Mouse (Mus musculus) left cerebral cortex, postnatal 14 days (tissue): ENCODE measurements around the gene Smim22. TPM values are rescaled to one million over a fixed set of nuclear protein-coding genes. Genes with fewer than 3 reads are reported as not detected.
A peak's percentile ranks its signal among the peaks of the same experiment; 100 is the strongest.

ENCODE experiments used
- DNase-seq, 2 experiments: peaks; one replicate each; pipeline ENCODE4 v3.0.0; 2021 to 2022; ENCODE audit warnings: low spot score in 2 of 2, mixed read lengths in 1 of 2
- intact Hi-C: fragments of 180-260 bp; cut with DNase I; formaldehyde crosslinking; loops from one replicate; pipeline ENCODE4 v1.15.1; 2025
- total RNA-seq, 2 experiments: library from RNA; stranded (reverse); gene quantifications; 2 replicates each; pipeline ENCODE4 v1.2.3; 2021

The Smim22 gene
- total RNA-seq, 2 experiments from 2014 or later: not detected

DNA sequence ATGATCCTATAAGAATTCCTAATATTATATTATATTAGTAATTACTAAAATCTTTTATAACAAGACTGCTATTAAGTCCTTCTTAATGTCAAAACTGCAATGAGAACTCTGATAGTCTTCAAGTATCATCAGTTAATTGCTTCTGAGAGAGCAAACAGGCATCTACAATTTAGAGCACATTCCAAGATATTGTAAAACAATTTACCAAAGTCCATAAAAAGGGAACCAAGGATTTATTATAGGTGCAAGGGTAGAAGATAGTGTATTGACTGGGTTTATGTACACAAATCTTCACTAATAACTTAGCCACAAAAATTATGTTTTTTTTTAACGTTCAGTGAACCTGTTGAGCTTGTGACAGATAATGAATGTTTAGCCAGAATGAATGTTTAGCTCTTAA is 8.1 kb upstream of the Smim22 start:
- no peak for DNase-seq

DNA sequence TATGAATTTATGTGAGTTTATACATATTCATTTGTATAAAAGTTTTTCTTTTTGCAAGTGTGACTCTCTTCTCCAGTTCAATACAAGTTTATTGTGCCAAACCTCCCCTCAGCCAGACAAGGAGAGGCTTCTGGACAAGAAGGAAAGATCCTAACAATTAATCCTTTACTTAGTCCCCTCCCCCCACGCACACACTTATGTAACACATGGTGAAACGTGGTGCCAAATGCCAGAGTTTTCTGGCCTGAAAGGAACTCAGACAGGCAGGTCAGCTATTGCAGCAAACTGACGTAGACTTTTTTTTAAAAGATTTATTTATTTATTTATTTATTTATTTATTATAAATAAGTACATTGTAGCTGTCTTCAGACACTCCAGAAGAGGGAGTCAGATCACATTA is 6.5 kb upstream of the Smim22 start:
- intact Hi-C loops: no loop called here
- DNase-seq: no peak

More for the DNA sequence above, 8.1 kb upstream of the Smim22 start:
- intact Hi-C loops: no loop called here

DNA sequence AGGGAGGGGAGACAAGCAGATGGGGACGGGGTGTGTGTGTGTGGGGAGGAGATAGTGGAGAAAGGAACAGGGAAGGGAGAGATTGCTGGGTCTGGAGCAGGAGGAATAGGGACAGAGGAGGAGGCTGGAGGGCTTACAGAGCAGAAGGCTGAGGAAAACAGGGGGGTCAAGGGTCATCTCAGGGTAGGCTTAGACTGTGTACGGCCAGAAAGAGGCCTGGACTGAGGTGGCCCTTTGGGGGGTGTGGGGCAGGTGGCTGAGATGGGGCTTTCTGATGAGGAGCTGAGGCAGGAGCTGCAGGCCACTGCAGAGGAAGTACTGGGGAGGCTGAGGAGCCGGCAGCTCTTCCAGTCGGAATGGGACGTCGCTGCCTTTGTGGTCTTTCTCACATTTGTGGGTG is 404 bp downstream of the Smim22 start:
- intact Hi-C loops: no loop called here
- DNase-seq: no peak

DNA sequence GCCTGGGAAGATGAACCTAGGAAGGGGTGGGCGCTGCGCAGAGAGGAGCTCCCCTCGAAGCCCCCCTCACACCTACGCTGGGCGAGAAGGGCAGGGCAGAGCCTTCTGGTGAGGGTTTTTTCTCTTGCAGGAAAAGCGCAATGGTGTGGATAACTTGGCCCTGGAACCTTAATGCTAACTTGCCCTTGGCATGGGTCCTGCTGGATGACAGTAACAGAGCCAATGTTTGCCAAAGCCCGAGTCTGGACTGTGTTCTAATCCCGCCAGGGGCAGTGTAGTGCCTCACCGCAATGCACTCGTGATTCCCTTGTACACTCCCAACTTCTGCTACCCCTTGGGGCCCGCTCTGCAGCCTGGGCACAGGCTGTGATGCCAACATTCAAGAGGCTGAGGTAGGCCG is 988 bp downstream of the Smim22 start:
- intact Hi-C loops: no loop called here
- DNase-seq: no peak

DNA sequence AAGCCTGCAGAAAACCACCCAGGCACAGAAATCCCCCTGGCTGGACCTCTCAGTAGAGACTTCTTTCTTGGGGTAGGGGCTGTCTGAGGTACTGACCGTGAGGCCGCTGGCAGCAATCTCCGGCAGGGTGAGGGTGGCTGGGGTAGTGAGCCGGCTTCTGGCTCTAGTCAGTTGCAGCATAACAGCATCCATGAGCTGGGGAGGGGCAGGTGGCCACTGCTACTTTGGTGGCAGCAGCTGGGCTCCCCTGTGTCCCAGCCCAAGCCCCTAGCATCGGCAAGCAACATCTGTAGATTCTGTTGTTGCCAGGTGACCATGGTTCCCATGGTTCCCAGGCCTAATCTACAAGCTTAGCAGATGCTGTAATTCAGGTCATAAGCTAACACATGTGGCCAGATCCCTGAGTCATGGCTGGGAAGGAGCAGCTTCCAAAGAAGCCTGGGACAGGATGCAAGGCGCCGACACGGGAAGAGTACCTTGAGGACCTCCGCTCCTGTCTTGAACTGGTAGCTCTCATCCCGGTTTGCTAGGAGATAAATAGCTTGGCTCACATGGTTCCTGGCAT is 3.4 kb downstream of the Smim22 start:
- DNase-seq: peak in 1 of 2 experiments; percentile 20
- intact Hi-C loops: loop anchor here (5.0 kb wide), 2 partner anchors 33 to 48 kb away; partner anchors contain the start of gene Anks3

DNA sequence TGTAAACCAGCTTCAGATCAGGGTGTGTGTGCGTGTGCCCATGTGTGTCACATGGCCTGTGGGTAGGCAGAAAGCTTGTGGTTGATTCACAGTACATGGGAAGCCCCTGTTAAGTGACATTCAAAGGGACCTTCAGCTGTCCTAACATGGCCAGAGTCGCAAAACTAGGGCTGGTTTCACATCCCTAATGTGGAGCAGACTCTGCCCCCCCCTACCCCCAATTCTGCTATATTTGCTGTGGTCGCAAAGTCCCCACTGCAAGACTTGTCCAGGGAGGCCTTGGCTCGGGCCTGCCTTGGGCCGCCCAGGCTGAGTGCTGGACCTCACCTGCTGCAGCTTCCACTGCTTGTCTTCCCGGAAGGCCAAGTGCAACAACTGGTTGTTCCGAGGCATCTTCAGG is 4.2 kb downstream of the Smim22 start:
- peak in 1 of 2 experiments; percentile 16 for DNase-seq
- intact Hi-C loops: loop anchor here (5.0 kb wide), 2 partner anchors 34 to 49 kb away; partner anchors contain the start of gene Anks3

DNA sequence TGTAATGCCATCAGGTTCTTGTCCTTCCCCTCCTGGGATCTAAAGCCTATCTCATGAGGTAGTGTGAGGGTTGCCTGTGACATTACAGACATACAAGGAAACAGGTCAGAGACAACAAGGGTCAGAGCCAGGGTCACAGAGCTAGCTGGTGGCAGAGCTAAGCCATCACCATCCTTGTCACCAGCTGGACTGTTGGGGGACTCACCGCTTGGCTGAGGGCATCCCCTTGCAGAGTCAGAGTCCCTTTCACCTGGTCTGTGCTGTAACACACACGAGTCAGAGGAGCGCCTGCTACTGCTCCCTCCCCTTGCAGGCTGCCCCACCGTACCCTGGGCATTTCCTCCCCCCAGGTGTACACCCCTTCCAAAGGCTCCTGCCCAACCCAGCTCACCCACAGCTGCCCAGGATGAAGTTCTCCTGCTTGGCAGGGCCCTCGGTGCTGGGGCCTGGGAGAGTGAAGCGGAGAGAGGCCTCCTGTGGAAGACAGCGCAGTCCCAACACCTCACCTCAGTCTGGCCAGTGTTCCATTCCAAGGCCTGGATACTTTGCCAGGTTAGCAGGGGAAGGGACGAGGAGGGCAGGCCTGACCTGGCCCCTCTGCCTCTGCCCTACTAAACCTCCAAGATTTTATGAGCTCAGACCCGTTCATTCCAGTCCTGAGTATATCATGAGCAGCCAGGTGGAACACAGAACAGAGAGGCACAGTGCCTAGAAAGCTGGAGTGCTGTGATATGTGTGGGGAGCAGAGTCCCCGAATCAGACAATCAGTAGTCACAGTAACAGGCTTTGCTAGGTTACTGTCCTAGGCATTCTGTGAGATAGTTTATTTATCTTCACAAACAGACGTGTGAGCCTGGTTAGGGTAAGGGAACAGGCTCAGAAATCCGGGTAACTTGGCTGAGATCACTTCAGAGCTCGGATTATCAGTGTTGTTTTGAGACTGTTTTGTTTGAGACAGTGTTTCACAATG is 5.2 kb downstream of the Smim22 start:
- intact Hi-C loops: loop anchor here (5.0 kb wide), 2 partner anchors 35 to 50 kb away; partner anchors contain the start of gene Anks3
- DNase-seq: peak in 1 of 2 experiments; percentile 52

DNA sequence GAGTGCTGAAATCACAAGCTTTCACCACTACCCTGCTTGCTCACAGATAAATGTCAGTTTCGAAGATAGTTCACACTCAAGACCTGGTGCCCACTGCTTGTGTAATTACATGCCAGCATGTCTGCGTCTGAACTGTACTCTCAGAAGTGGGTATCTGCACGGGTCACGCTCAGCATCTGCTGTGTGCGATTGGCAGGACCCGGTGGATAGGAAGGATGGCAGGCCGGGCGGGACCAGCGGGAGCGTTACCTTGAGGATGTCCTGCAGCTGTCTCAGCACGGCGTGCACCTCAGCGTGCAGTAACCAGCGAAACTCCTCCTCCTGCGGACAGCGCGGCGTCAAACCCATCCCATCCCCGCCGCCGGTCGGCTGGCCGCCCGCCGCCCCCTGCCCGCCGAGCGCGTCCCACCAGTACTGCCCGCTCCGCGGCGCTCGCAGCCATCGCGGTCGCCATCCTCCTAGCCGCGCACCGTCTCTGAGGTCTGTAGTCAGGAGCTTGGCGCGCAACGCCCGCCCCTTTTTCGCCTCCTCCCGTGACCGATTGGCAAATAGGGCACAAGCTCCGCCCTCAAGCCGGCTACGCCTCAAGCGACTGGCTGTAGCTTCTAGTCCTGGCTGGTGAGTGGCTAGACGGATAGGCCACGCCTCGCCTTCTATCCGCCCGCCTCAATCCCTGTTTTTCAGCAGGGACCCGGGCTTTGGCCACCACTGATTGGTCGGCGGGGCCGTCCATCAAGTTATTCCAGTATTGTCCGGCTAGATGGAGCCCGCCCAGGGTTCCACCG is 6.2 kb downstream of the Smim22 start, which contains the start of gene Rogdi:
Rogdi (minus strand) TSS at position 500 of the 785 bp plus-strand sequence.
- DNase-seq: peak; percentile 99 to 100
- intact Hi-C loops: loop anchor here (5.0 kb wide), 2 partner anchors 36 to 51 kb away; partner anchors contain the start of gene Anks3

DNA sequence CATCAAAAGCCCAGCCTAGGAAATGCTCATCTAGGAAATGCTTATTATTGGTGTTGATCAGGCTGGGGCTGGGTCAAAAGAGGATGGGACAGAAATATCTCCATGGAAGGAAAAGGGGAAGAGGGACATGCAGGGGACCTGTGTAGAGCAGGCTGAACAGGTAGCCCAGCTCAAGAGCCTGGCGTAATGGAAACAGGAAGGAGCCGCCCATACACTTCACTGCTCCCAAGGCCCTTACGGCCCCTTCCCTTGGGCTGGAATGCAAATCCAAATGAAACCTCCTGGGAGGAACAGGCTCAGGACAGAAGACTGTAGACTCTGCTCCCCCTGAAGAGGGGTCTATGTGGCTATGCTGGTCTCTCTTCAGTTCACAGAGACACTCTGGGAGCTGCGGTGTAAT is 7.5 kb downstream of the Smim22 start:
- intact Hi-C loops: loop anchor here (5.0 kb wide), 2 partner anchors 37 to 52 kb away; partner anchors contain the start of gene Anks3
- no peak for DNase-seq

DNA sequence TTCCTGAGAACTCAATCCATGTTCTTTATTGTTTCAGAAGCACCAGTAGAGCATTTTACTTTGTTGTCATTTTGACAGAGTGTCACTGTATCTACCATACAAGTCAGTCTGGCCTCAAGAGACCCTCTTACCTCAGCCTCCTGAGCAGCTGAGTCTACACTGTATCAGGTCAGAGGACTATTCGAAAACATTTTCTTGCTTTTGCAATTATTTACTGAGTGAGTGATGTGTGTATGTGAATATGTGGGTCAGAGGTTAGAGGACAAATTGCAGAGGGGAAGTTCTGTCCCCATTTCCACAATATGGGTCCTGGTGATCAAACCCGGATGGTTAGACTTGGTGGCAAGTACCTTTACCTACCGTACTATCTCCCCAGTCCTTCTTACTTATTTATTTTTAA is 16.9 kb downstream of the Smim22 start:
- intact Hi-C loops: no loop called here
- DNase-seq: no peak

DNA sequence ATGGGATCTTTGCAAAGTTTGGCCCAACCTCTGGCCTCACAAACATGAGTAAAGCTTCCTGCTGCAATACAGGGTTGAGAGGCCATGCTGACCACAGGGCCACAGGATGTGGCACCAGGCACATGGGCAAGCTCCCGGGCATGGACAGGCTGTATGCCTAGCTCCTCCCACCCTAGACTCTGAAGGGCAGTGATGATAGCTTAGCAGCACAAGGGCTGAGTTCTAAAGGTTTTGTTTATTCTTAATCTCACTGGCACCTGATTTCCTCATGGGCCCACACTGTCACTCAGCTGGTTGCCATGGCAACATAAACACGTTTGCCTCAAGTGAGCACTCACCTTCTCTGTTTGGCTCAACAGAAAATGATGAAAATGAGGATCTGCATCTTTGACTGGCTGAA is 22.8 kb downstream of the Smim22 start:
- intact Hi-C loops: loop anchor here (5.0 kb wide), 1 partner anchor 37 kb away; no protein-coding TSS in a partner anchor
- no peak for DNase-seq

DNA sequence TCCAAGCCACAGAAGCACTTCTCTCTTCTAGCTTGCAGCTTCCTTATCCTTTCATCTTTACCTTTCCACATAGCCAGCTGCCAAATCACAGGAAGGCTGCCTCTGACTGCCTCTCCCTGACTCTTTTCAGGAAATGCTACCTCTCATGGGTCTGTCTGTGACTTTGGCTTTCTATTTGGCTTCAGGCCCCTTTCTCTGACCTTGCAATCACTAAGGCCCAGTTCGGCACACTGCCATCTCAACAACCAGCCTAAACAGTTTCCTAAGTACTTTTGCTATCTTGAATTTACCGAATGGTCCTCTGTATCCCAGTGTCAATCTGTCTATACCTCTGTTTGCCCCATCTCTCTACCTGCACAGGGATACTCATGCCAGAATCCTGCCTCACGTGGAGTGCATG is 28.5 kb downstream of the Smim22 start:
- intact Hi-C loops: no loop called here
- DNase-seq: no peak

DNA sequence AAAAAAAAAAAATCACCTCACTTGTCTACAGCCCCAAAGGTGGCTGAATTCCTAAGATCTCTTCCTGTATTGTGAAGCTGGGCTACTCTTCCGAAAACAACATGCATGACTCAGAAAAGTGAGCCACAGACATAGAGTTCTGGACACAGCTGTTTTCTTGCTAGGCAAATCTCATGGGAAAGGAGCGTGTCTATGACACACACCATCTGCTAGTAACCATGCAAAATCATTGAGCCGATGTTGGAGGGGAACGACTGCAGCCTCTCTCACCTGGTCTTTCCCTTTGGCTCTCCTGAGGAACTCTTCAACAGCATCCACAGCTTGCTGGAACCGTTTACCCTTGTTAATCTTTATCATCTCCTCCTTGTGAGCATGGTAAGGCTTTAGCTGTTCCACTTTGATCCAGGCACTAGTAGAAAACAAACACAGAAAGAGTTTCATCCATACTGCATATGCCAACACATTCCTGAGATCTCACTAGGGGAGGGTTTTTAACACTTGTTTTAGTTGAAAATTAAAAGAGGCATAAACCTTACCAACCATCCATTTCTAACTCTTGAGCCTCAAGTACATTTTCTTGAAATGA is 29.7 kb downstream of the Smim22 start:
- no peak for DNase-seq
- intact Hi-C loops: no loop called here

DNA sequence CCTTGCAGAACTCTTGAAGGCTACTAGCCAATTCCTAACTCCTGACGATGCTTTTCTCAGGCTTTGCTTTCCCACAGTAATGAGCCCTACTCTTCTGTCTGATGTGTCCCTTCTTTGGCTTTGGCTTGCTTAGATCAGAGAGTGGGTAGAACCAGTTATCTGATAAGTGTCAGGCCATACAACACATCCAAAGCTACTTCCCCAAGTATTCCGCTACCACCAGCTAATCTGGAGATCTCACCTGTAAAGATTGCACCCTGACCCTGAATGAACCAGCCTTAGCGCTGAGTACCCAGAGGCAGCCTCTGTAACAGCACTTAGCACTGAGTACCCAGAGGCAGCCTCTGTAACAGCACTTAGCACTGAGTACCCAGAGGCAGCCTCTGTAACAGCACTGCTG is 38.2 kb downstream of the Smim22 start:
- no peak for DNase-seq
- intact Hi-C loops: loop anchor here (10.0 kb wide), 1 partner anchor 351 kb away; no protein-coding TSS in a partner anchor

DNA sequence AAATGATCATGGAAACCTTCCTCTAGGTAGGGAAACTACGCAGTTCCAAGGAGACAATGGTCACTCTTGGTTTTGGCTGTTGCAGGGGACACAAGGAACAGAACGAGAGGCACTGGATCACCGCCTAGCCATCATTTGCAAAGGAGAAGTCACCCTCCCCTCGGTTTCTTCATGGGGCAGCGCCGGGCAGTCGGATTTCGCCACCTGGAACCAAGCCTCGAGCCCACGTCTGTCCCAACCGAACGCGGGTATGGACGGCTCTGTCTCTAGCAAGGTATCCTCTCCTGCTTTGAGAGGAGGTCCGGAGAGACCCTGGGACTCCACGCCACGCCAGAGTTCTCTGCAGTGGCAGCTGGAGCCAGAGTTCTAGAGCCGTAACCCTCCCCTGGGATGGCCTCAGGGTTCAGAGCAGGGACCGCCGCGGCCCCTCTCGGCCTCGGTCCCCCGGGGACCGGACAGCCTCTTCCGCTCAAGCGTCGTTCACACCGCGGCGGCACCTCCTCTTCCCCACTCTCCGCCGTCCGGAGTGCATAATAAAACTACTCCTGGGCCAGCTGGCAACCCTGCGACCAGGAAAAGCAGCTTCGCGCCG is 42.2 kb downstream of the Smim22 start:
- no peak for DNase-seq
- intact Hi-C loops: loop anchor here (10.0 kb wide), 1 partner anchor 354 kb away; no protein-coding TSS in a partner anchor

DNA sequence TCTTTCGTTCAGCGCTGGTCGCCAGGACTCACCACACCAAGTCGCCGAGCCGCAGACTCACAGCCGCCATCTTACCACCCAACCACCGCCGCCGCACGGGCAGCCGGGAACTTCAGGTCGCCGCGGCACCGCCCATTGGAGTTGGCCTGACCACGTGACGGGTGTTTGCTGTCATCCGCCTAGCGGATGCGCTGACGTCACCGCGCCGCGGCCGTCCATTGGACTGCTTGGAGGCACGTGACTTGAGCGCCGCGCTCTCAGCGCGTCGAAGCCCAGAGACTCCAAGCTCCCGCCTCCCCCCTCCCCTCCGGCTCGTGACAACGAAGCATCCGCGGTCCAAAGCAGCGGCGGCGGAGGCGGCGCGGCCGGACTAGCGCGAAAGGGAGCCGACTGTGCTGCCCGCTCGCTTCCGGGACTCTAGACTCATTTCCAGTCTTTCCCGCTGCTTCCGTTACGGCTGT is 42.7 kb downstream of the Smim22 start, which contains the start of the genes Glyr1 and Ubn1:
Glyr1 (minus strand) TSS at position 90 of the 461 bp plus-strand sequence.
Ubn1 (plus strand) TSS at position 284 of the 461 bp plus-strand sequence.
- DNase-seq: peak; percentile 100
- intact Hi-C loops: loop anchor here (5.0 to 10.0 kb wide), 2 partner anchors 97 to 355 kb away; partner anchors contain the start of gene Sec14l5

DNA sequence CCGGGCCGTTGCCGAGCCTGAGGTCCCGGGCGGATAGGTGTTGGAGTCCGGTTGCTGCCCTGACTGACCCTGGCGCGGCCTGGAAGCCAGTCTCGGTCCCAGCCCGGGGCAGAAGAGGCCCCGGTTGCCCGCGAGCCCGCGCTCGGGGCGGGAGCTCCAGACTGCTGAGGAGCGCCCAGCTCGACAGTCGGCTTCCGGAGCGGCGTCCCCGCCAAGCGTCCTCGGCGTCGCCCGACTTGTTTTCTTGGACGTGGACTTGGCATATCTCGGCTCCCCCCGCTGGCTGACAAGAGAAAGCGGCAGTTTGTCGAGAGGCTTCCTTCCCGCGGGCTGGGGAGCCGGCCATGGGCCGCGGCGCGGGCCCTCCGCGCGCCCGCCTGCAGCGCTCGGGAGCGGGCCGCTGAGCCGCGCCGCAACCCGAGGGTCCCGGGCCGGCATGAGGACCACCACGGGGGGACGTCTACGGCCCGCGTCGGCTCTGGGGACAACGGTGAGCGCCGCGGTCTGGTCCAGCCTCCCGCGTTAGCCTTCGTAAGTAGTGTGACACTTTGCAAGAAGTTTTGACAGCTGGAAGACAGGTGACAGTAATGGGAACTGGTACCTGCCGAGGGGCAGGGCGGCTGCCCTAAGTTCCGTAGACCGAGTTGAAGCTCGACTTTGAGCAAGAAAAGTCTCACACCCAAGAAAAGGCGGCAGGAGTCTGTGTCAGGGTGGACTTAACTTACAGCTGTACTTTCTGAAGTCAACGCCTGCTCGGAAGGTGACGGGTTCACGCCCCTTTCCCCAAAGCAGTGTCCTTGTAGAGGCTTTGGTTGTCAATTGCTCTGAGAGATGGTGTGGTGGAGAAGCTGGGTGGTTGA is 43.4 kb downstream of the Smim22 start:
- intact Hi-C loops: loop anchor here (5.0 kb wide), 1 partner anchor 97 kb away; the partner anchor contains the start of gene Sec14l5
- peak; percentile 77 to 79 for DNase-seq
